Comparison of ENCODE assay signal across 8 mouse cellular contexts in the genomic region with DNA sequence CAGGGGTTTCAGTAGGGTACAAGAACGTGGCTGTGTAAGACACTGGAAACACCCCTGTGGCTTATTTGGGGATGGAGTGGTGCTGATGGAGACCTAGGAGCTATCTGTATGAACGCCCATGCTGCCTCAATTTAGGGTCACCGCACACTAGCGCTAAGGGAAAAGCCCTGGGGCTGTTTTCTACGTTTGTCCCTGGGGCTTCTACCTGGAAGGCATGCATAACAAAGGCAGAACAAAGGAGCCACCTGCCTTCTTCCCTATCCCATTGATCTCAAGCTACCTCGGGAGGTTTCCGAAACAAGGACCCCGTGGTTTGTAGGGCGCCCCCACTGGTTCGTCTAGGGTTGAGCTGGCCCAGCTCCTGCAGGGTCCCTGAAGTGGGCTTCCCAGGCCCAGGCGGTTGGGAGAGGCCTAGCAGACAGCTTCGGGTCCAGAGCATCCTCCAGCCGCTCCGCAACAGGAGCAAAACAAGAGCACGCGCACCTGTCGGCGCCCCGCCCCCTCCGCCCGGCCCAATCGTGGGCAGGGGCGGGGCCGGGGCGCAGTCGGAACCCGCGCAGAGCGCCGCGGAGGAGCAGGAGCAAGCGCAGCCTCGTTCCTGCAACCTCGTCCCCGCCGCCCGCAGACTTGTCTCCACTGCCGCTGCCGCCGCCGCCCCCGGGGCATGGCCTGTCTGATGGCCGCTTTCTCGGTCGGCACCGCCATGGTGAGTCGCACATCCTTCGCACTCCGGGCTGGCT. TPM values are rescaled to one million over a fixed set of nuclear protein-coding genes. Genes with fewer than 3 reads are reported as not detected.
DNase-seq lines count a peak whose midpoint lies in the region; ATAC-seq and TF ChIP-seq lines count a peak whose summit lies in the region.

A gene (plus strand): TSS at position 525 of the 740 bp plus-strand sequence.

- H3K27ac ChIP-seq in ES-E14 (ENCODE audit: insufficient read depth, low read depth, low read length, poor library complexity, severe bottlenecking): peak within 1 kb of the TSS; percentile 49; the same call in 1 of the 2 replicates
- H3K27ac ChIP-seq in bone marrow macrophage, adult 2 months (ENCODE audit: insufficient read depth, low read depth, low read length): peak within 1 kb of the TSS; percentile 94
- no peak within 1 kb of the TSS for H3K27ac ChIP-seq in embryonic fibroblast, embryonic 13.5 days (ENCODE audit: insufficient read depth, low read length)
- H3K27ac ChIP-seq in hindbrain, embryonic 11.5 days (ENCODE audit: low read depth, low read length): 0 out of 2 replicates have a peak within 1 kb of the TSS, but pooled peaks have one; percentile 3

- peaks cover 2 to 18% of the 10 kb centered on the region in 2 experiments; a peak in 1 of 4 replicates for H3K4me1 ChIP-seq in ES-E14 (ENCODE audit: control insufficient read depth in 2 of 2, insufficient read depth in 2 of 2, low read length in 2 of 2, poor library complexity in 1 of 2)
- peaks cover 25% of the 10 kb centered on the region for H3K4me1 ChIP-seq in bone marrow macrophage, adult 2 months (ENCODE audit: control insufficient read depth, insufficient read depth, low read length)
- peaks cover 6% of the 10 kb centered on the region; the same call in 1 of the 2 replicates for H3K4me1 ChIP-seq in embryonic fibroblast, embryonic 13.5 days (ENCODE audit: control insufficient read depth, insufficient read depth, low read length)
- peaks cover 2% of the 10 kb centered on the region; the same call in 1 of the 2 replicates for H3K4me1 ChIP-seq in hindbrain, embryonic 11.5 days (replicated peaks; ENCODE audit: control insufficient read depth, insufficient read depth, low read length)

- H3K9ac ChIP-seq in ES-E14 (ENCODE audit: insufficient read depth, low read depth, low read length, poor library complexity, severe bottlenecking): peak within 1 kb of the TSS; percentile 71
- H3K9ac ChIP-seq in hindbrain, embryonic 11.5 days (ENCODE audit: low read depth, low read length): peak within 1 kb of the TSS; percentile 16

- no peaks in the 10 kb centered on the region for H3K36me3 ChIP-seq in ES-E14 (ENCODE audit: control insufficient read depth, insufficient read depth, low read length, poor library complexity, severe bottlenecking)
- H3K36me3 ChIP-seq in hindbrain, embryonic 11.5 days (ENCODE audit: control insufficient read depth, insufficient read depth, low read length): no peaks in the 10 kb centered on the region

- no peaks in the 10 kb centered on the region for H3K9me3 ChIP-seq in ES-E14 (ENCODE audit: control insufficient read depth, insufficient read depth, low read depth, low read length)
- no peaks in the 10 kb centered on the region for H3K9me3 ChIP-seq in hindbrain, embryonic 11.5 days (ENCODE audit: control insufficient read depth, low read length)

- peak; percentile 79 for ATAC-seq in hindbrain, embryonic 11.5 days (ENCODE audit: low FRiP score)

- peak within 1 kb of the TSS; percentile 75 to 78 for H3K4me3 ChIP-seq in ES-E14 (ENCODE audit: insufficient read depth in 1 of 2, low read depth in 1 of 2, low read length in 2 of 2, poor library complexity in 1 of 2, severe bottlenecking in 1 of 2)
- peak within 1 kb of the TSS; percentile 97 for H3K4me3 ChIP-seq in bone marrow macrophage, adult 2 months (ENCODE audit: insufficient read depth, low read length)
- peak within 1 kb of the TSS; percentile 42 for H3K4me3 ChIP-seq in embryonic fibroblast, embryonic 13.5 days (ENCODE audit: insufficient read depth, low read length)
- peak within 1 kb of the TSS; percentile 44 for H3K4me3 ChIP-seq in hindbrain, embryonic 11.5 days (ENCODE audit: low read depth, low read length)

- H3K4me2 ChIP-seq in hindbrain, embryonic 11.5 days (replicated peaks; ENCODE audit: low read depth, low read length): peak within 1 kb of the TSS; percentile 79

- no peak for TF ChIP-seq POLR2A in bone marrow macrophage, adult 2 months (IDR thresholded peaks at IDR 0.05; ENCODE audit: borderline replicate concordance, low read depth, low read length)
- TF ChIP-seq POLR2A in embryonic fibroblast, embryonic 13.5 days (IDR thresholded peaks at IDR 0.05; ENCODE audit: low read depth, low read length): no peak

- no peak for TF ChIP-seq CTCF in bone marrow macrophage, adult 2 months (IDR thresholded peaks at IDR 0.05; ENCODE audit: low read depth, low read length)
- TF ChIP-seq CTCF in embryonic fibroblast, embryonic 13.5 days (IDR thresholded peaks at IDR 0.05; ENCODE audit: borderline replicate concordance, insufficient read depth, low read length): no peak

- H3K27me3 ChIP-seq in hindbrain, embryonic 11.5 days (ENCODE audit: control insufficient read depth, insufficient read depth, low read length): peaks cover 8% of the 10 kb centered on the region

- 3% methylated on average over 45 of the region's 49 CpGs for WGBS in hindbrain, embryonic 11.5 days

- in situ Hi-C loops in ES-E14 (cut with MboI; ENCODE audit: low sequenced_read_pairs in 2 of 2, unreplicated experiment in 2 of 2): no loop called here

- DNase-seq in ES-E14 (ENCODE audit: low read depth, low spot score): peak; percentile 74
- DNase-seq in hindbrain, embryonic 11.5 days (ENCODE audit: low spot score): peak; percentile 76
- peak; percentile 58 for DNase-seq in left cerebral cortex, adult 11 months (ENCODE audit: low spot score)
- DNase-seq in lung, postnatal 36 days: peak; percentile 64
- DNase-seq in retina, postnatal 7 days (ENCODE audit: low read depth, low spot score): peak; percentile 67
- peak; percentile 40 for DNase-seq in yolk sac, embryonic 10.5 days (ENCODE audit: low spot score)

TF ChIP-seq in ES-E14, 5 proteins besides CTCF, POLR2A, EP300 and RAD21:
- TF ChIP-seq HCFC1 (IDR thresholded peaks at IDR 0.05; ENCODE audit: borderline replicate concordance, insufficient read depth, low read length): peak; percentile 56; the same call in 1 of the 2 replicates
- no peak for TF ChIP-seq ZNF384 (IDR thresholded peaks at IDR 0.05; ENCODE audit: low read depth, low read length)

RNA-seq across cellular contexts. Expression of the gene that starts here (rescaled TPM):
- 9.3 and 33.4 TPM in 2 replicates for total RNA-seq in ES-E14 (2012; rRNA removed)
- 56.3 and 61.5 TPM in 2 replicates for polyA plus RNA-seq in bone marrow macrophage, adult 2 months (2012; ENCODE audit: insufficient read depth, insufficient read length, missing spikeins)
- polyA plus RNA-seq in embryonic fibroblast, embryonic 13.5 days (2011; ENCODE audit: insufficient read length, low read depth, missing spikeins): 0.86 and 2.4 TPM in 2 replicates
- 9.7 and 10.5 TPM in 2 replicates for polyA plus RNA-seq in hindbrain, embryonic 11.5 days (2014; fragmentation: Nextera tagmentation; extraction: Ambion mirVana)

Comparison
In these comparisons a context has a peak if more than half of its experiments do, and no peak if none do; other contexts are left out.
1. H3K4me3 ChIP-seq: peak in every context shown above with its lines; median percentile 97 in bone marrow macrophage, adult 2 months; 76 in ES-E14; 44 in hindbrain, embryonic 11.5 days; 42 in embryonic fibroblast, embryonic 13.5 days.